Comparison of ENCODE assay signal across 24 mouse cellular contexts in genomic region chr15:91378751-91379325, GRCm38 (mm10).
A peak's percentile ranks its signal among the peaks of the same experiment; 100 is the strongest.
DNase-seq lines count a peak whose midpoint lies in the region; ATAC-seq and TF ChIP-seq lines count a peak whose summit lies in the region.
"Had no signal": no experiment of that assay in that cellular context is flagged by ENCODE, and none has a peak within 500 bp of the region (broad histone marks: within the 10 kb centered on the region; RNA-seq: fewer than 3 reads in every experiment).

No protein-coding gene starts in this region.

- H3K36me3 ChIP-seq in embryonic facial prominence, embryonic 14.5 days (ENCODE audit: control insufficient read depth, insufficient read depth, low read length), result no peaks in the 10 kb centered on the region
- no peaks in the 10 kb centered on the region for H3K36me3 ChIP-seq in embryonic facial prominence, embryonic 10.5 days (replicated peaks)
- H3K36me3 ChIP-seq in lung, embryonic 16.5 days (ENCODE audit: control insufficient read depth, insufficient read depth, low read length), result no peaks in the 10 kb centered on the region
- H3K36me3 ChIP-seq: forebrain, embryonic 15.5 days; hindbrain, embryonic 10.5 days; limb, embryonic 10.5 days; neural tube, embryonic 12.5 days had no signal

- TF ChIP-seq POLR2A in lung, adult 2 months (IDR thresholded peaks at IDR 0.05; ENCODE audit: borderline replicate concordance, extremely low read depth, low read depth, low read length), result no peak

- H3K4me1 ChIP-seq in embryonic facial prominence, embryonic 14.5 days (ENCODE audit: control insufficient read depth, insufficient read depth, low read length), result peaks cover 11% of the 10 kb centered on the region; the same call in 1 of the 2 replicates
- peaks cover 17% of the 10 kb centered on the region for H3K4me1 ChIP-seq in embryonic facial prominence, embryonic 10.5 days
- peaks cover 4% of the 10 kb centered on the region for H3K4me1 ChIP-seq in lung, embryonic 16.5 days (replicated peaks; ENCODE audit: control insufficient read depth, insufficient read depth, low read length)
- H3K4me1 ChIP-seq in lung, adult 2 months (ENCODE audit: control insufficient read depth, insufficient read depth, low read length), result no peaks in the 10 kb centered on the region
- H3K4me1 ChIP-seq: neural tube, embryonic 12.5 days had no signal

- H3K9me3 ChIP-seq in embryonic facial prominence, embryonic 14.5 days (ENCODE audit: control insufficient read depth, low read length), result no peaks in the 10 kb centered on the region
- H3K9me3 ChIP-seq in embryonic facial prominence, embryonic 10.5 days, result no peaks in the 10 kb centered on the region
- no peaks in the 10 kb centered on the region for H3K9me3 ChIP-seq in lung, embryonic 16.5 days (ENCODE audit: control insufficient read depth, low read length)
- H3K9me3 ChIP-seq: forebrain, embryonic 15.5 days; hindbrain, embryonic 10.5 days; limb, embryonic 10.5 days; neural tube, embryonic 12.5 days had no signal

- no peak overlapping the region for H3K4me2 ChIP-seq in embryonic facial prominence, embryonic 14.5 days (ENCODE audit: low read depth, low read length)
- H3K4me2 ChIP-seq in lung, embryonic 16.5 days (ENCODE audit: low read depth, low read length), result no peak overlapping the region
- H3K4me2 ChIP-seq: forebrain, embryonic 15.5 days; liver, embryonic 11.5 days; midbrain, embryonic 11.5 days; neural tube, embryonic 12.5 days had no signal

- WGBS in embryonic facial prominence, embryonic 14.5 days, result 37% methylated on average over 8 of the region's 8 CpGs
- 65% methylated on average over 8 of the region's 8 CpGs for WGBS in embryonic facial prominence, embryonic 10.5 days
- 16% methylated on average over 8 of the region's 8 CpGs for WGBS in lung, embryonic 16.5 days
- whole genome bisulfite sequencing in lung, adult 2 months, result 17% methylated on average over 8 of the region's 8 CpGs

- TF ChIP-seq CTCF in lung, adult 2 months (IDR thresholded peaks at IDR 0.05; ENCODE audit: insufficient read depth, low read length), result no peak

- no peak overlapping the region for H3K4me3 ChIP-seq in embryonic facial prominence, embryonic 14.5 days (ENCODE audit: low read depth, low read length)
- no peak overlapping the region for H3K4me3 ChIP-seq in embryonic facial prominence, embryonic 10.5 days
- no peak overlapping the region for H3K4me3 ChIP-seq in lung, embryonic 16.5 days (ENCODE audit: low read length)
- no peak overlapping the region for H3K4me3 ChIP-seq in lung, adult 2 months (replicated peaks; ENCODE audit: extremely low read depth, low read depth, low read length)
- H3K4me3 ChIP-seq: erythroblast, embryonic 14.5 days; forebrain, embryonic 15.5 days; heart, adult 2 months; hindbrain, embryonic 10.5 days; limb, embryonic 10.5 days; neural tube, embryonic 12.5 days had no signal

- peak; percentile 40 for DNase-seq in embryonic facial prominence, embryonic 14.5 days (ENCODE audit: low spot score)
- no peak for DNase-seq in embryonic facial prominence, embryonic 10.5 days (ENCODE audit: low spot score)
- no peak for DNase-seq in lung, adult 2 months
- DNase-seq in adipocyte (ENCODE audit: low spot score), result peak; percentile 64
- peak; percentile 23 for DNase-seq in embryo, embryonic 11 days
- no peak for DNase-seq in Muller cell, postnatal 12 days (ENCODE audit: inconsistent ontology term)
- DNase-seq in heart, postnatal 10 days, result no peak
- DNase-seq: cerebellum, adult 11 months; cerebellum, postnatal 14 days; gastrocnemius, postnatal 25 days; heart, adult 2 months; kidney, postnatal 25 days; thymus, postnatal 36 days had no signal

- ATAC-seq in embryonic facial prominence, embryonic 14.5 days (ENCODE audit: low read depth), result no peak
- peak; percentile 71; the same call in 1 of the 2 replicates for ATAC-seq in lung, embryonic 16.5 days (ENCODE audit: low read depth)
- ATAC-seq: forebrain, embryonic 15.5 days; hindbrain, postnatal 0 days; intestine, postnatal 0 days had no signal

- intact Hi-C loops in heart, postnatal 10 days (cut with DNase I), result no loop called here

- no peak overlapping the region for H3K27ac ChIP-seq in embryonic facial prominence, embryonic 14.5 days (replicated peaks; ENCODE audit: low read depth, low read length)
- no peak overlapping the region for H3K27ac ChIP-seq in embryonic facial prominence, embryonic 10.5 days (replicated peaks)
- no peak overlapping the region for H3K27ac ChIP-seq in lung, embryonic 16.5 days (ENCODE audit: low read length)
- H3K27ac ChIP-seq: forebrain, embryonic 15.5 days; heart, adult 2 months; hindbrain, embryonic 10.5 days; hindbrain, postnatal 0 days; limb, embryonic 10.5 days; macrophage; neural tube, embryonic 12.5 days had no signal

- H3K27me3 ChIP-seq in embryonic facial prominence, embryonic 14.5 days (replicated peaks; ENCODE audit: control insufficient read depth, insufficient read depth, low read length), result no peaks in the 10 kb centered on the region
- H3K27me3 ChIP-seq in embryonic facial prominence, embryonic 10.5 days (replicated peaks; ENCODE audit: low read depth, poor library complexity, severe bottlenecking), result no peaks in the 10 kb centered on the region
- H3K27me3 ChIP-seq in lung, embryonic 16.5 days (ENCODE audit: control insufficient read depth, insufficient read depth, low read depth, low read length), result no peaks in the 10 kb centered on the region
- H3K27me3 ChIP-seq: forebrain, embryonic 15.5 days; neural tube, embryonic 12.5 days had no signal

- H3K9ac ChIP-seq in embryonic facial prominence, embryonic 14.5 days (ENCODE audit: low read depth, low read length), result no peak overlapping the region
- H3K9ac ChIP-seq in lung, embryonic 16.5 days (ENCODE audit: low read length), result no peak overlapping the region
- H3K9ac ChIP-seq: forebrain, embryonic 15.5 days; neural tube, embryonic 12.5 days had no signal

Comparison
In these comparisons a context has a peak if more than half of its experiments do, and no peak if none do; other contexts are left out.
1. DNase-seq: peak in embryonic facial prominence, embryonic 14.5 days (single experiment), adipocyte (single experiment) and embryo, embryonic 11 days (single experiment); none in embryonic facial prominence, embryonic 10.5 days (single experiment), lung, adult 2 months (single experiment), Muller cell, postnatal 12 days (single experiment) and heart, postnatal 10 days (0 of 2).